ENCODE assay signal across 8 mouse cellular contexts in genomic region chr10:41888365-41888941, GRCm38 (mm10).
DNase-seq lines count a peak whose midpoint lies in the region; ATAC-seq and TF ChIP-seq lines count a peak whose summit lies in the region.

No protein-coding gene starts in this region.

- peaks cover 3% of the 10 kb centered on the region; the same call in 1 of the 2 replicates for H3K4me1 ChIP-seq in lung, embryonic 14.5 days (ENCODE audit: insufficient read depth)
- H3K4me1 ChIP-seq in lung, embryonic 16.5 days (replicated peaks; ENCODE audit: control insufficient read depth, insufficient read depth, low read length): peaks cover 13% of the 10 kb centered on the region
- peaks cover 7% of the 10 kb centered on the region for H3K4me1 ChIP-seq in small intestine, adult 2 months (ENCODE audit: control insufficient read depth, insufficient read depth, insufficient read length, low read length)

- 45% methylated on average over 4 of the region's 4 CpGs for WGBS in lung, embryonic 14.5 days
- 36% methylated on average over 4 of the region's 4 CpGs for WGBS in lung, embryonic 16.5 days
- 10% methylated on average over 4 of the region's 4 CpGs for WGBS in small intestine, adult 2 months

- no peaks in the 10 kb centered on the region for H3K27me3 ChIP-seq in lung, embryonic 14.5 days (ENCODE audit: insufficient read depth, low read length)
- no peaks in the 10 kb centered on the region for H3K27me3 ChIP-seq in lung, embryonic 16.5 days (ENCODE audit: control insufficient read depth, insufficient read depth, low read depth, low read length)
- H3K27me3 ChIP-seq in small intestine, adult 2 months (ENCODE audit: control insufficient read depth, insufficient read depth, low read length): no peaks in the 10 kb centered on the region

- peak overlapping the region; percentile 89 for H3K4me2 ChIP-seq in lung, embryonic 14.5 days
- peak overlapping the region; percentile 89 for H3K4me2 ChIP-seq in lung, embryonic 16.5 days (ENCODE audit: low read depth, low read length)

- TF ChIP-seq POLR2A in small intestine, adult 2 months (IDR thresholded peaks at IDR 0.05; ENCODE audit: low read depth, low read length): no peak

- no peak for ATAC-seq in lung, embryonic 14.5 days (ENCODE audit: insufficient read depth)
- ATAC-seq in lung, embryonic 16.5 days (ENCODE audit: low read depth): no peak

- TF ChIP-seq CTCF in lung, embryonic 14.5 days (IDR thresholded peaks at IDR 0.05; ENCODE audit: low read depth): peak; percentile 53
- TF ChIP-seq CTCF in small intestine, adult 2 months (IDR thresholded peaks at IDR 0.05; ENCODE audit: extremely low read depth, insufficient read length, insufficient replicate concordance, low read depth, low read length): no peak

- H3K27ac ChIP-seq in lung, embryonic 14.5 days (ENCODE audit: low read depth): no peak overlapping the region
- H3K27ac ChIP-seq in lung, embryonic 16.5 days (ENCODE audit: low read length): no peak overlapping the region
- peak overlapping the region; percentile 74; the same call in 1 of the 2 replicates for H3K27ac ChIP-seq in small intestine, adult 2 months (ENCODE audit: insufficient read depth, low read depth, low read length)

- H3K36me3 ChIP-seq in lung, embryonic 14.5 days (ENCODE audit: insufficient read depth): no peaks in the 10 kb centered on the region
- H3K36me3 ChIP-seq in lung, embryonic 16.5 days (ENCODE audit: control insufficient read depth, insufficient read depth, low read length): no peaks in the 10 kb centered on the region
- H3K36me3 ChIP-seq in small intestine, adult 2 months (ENCODE audit: control insufficient read depth, insufficient read depth, low read length): 0 out of 2 replicates have a peak, but pooled peaks cover 5% of the 10 kb centered on the region

- peak overlapping the region; percentile 73 for H3K4me3 ChIP-seq in lung, embryonic 14.5 days (ENCODE audit: low read depth, low read length)
- H3K4me3 ChIP-seq in lung, embryonic 16.5 days (ENCODE audit: low read length): no peak overlapping the region
- H3K4me3 ChIP-seq in small intestine, adult 2 months (ENCODE audit: low read depth, low read length): no peak overlapping the region

- DNase-seq in lung, embryonic 14.5 days: peak; percentile 60
- DNase-seq in lung, adult 18-20 months: no peak
- peak; percentile 50 to 66 for DNase-seq in cerebellum, postnatal 10 days
- peak; percentile 55 for DNase-seq in heart, postnatal 10 days
- DNase-seq in right cerebral cortex, postnatal 36 days (ENCODE audit: low spot score in 2 of 2): no peak
- DNase-seq in adrenal gland, postnatal 10 days: no peak

- peak overlapping the region; percentile 3; the same call in 1 of the 2 replicates for H3K9ac ChIP-seq in lung, embryonic 14.5 days
- H3K9ac ChIP-seq in lung, embryonic 16.5 days (ENCODE audit: low read length): no peak overlapping the region

- no peaks in the 10 kb centered on the region for H3K9me3 ChIP-seq in lung, embryonic 14.5 days (ENCODE audit: low read depth, low read length)
- H3K9me3 ChIP-seq in lung, embryonic 16.5 days (ENCODE audit: control insufficient read depth, low read length): no peaks in the 10 kb centered on the region

- intact Hi-C loops in heart, postnatal 10 days (cut with DNase I): loop anchor here (2.0 to 5.0 kb wide), 3 partner anchors 46 to 76 kb away; no protein-coding TSS in a partner anchor

Comparison
In these comparisons a context has a peak if more than half of its experiments do, and no peak if none do; other contexts are left out.
1. DNase-seq: peak in lung, embryonic 14.5 days (single experiment), cerebellum, postnatal 10 days (2 of 2) and heart, postnatal 10 days (2 of 2); none in lung, adult 18-20 months (0 of 2), right cerebral cortex, postnatal 36 days (0 of 2) and adrenal gland, postnatal 10 days (single experiment).